Mouse (Mus musculus) T-helper 1 cell (primary cell): Measurements from ENCODE around the gene Ufc1.

Source experiments
- in situ Hi-C: fragments of 300-600 bp; cut with MboI, MseI; formaldehyde crosslinking; loops from one replicate; pipeline ENCODE4 v1.15.1; 2025; ENCODE audit warnings: high pct_unique_total_duplicates

Gene Ufc1

DNA sequence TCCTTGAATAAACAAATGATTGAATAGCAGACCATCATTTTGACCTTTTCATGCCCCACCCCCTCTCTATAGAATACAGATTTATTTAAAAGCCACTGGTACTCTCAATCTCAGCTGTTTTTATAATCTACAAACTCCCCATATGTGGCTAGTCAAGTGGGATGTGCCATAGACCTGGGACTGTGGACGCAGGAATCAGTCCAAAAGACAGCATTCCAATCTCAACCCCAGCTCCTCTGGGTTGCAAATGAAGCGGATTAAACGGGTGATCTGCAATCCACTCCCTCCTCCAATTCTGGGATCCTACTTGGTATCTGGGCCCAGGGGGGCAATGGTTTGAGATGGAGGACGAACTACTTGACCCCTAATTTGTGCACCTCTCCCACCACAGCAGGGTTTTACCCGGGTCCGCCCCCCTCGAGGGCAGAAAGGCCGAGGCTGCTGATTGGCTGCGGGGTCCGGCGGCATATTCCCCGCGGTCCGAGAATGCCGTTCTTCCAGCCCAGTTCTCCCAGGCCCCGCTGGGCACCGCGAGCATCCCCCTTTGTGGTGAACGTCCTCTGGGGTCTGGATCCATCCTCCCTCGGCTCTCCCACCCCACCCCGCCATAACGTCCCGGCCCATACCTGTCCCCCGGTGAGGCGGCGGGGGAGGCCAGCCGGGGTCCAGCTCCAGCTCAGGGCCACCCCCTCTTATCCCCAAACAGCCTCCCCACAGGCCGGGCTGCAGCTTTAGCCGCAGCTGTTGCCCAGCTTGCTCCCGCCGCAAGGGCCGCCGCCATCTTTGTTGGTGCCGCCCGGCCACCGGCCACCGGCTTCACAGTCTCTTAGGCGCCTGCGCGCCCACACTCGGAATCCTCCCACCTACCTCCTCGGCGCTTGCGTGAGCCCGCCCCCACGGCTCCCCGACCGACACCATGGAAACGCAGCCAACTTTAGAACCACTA, 7.4 kb downstream of the Ufc1 start, which contains the start of gene Usp21:
Gene Usp21, minus strand, starts transcription at position 856 of the 946 bp plus-strand sequence.
- in situ Hi-C loops, result loop anchor here (10.0 kb wide), 1 partner anchor 857 kb away; the partner anchor contains the start of gene Dcaf8

DNA sequence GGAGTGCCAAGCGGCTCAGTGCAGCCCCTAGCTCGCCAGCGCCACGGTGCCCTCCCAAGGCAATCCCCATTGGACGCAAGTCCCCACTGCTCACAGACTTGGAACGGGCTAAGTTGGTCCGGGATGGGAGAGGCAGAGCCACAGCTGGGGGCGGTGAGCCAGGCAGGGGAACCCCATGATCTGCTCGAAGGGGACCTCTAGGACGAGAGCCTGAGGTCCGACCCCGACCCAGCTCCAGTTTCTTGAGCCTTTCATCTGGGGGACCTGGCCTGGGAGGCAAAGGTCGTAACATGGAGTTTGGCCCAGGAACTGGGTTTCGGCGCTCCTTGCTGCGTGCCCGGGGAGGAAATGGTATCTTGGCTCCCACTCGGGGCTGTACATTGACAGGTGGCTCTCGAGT, 8.3 kb downstream of the Ufc1 start:
- in situ Hi-C loops, result loop anchor here (10.0 kb wide), 1 partner anchor 858 kb away; the partner anchor contains the start of gene Dcaf8

GRCm38 (mm10) chr1:171285096-171285892, 9.5 kb downstream of the Ufc1 start:
- in situ Hi-C loops, result loop anchor here (10.0 kb wide), 1 partner anchor 860 kb away; the partner anchor contains the start of gene Dcaf8

DNA sequence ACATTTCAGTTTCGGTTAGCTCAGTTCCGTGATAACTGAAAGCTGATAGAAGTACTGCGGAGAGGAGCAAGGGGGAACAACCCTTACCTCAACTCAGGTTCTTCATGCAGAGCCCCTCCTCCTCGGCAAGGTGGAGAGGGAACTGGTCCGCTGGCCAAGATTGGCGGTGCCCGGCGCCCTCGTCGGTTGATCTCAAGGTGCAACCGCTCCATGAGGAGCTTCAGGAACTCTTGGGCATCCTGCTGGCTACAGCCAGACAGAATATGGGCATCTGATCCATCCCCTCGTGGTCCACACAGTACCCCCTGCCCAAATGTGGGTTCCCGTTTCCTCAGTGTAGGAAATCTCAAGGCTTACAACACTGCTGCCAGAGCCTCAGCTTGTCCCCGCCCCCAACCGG, 10.3 kb downstream of the Ufc1 start:
- in situ Hi-C loops, result loop anchor here (10.0 kb wide), 1 partner anchor 860 kb away; the partner anchor contains the start of gene Dcaf8

DNA sequence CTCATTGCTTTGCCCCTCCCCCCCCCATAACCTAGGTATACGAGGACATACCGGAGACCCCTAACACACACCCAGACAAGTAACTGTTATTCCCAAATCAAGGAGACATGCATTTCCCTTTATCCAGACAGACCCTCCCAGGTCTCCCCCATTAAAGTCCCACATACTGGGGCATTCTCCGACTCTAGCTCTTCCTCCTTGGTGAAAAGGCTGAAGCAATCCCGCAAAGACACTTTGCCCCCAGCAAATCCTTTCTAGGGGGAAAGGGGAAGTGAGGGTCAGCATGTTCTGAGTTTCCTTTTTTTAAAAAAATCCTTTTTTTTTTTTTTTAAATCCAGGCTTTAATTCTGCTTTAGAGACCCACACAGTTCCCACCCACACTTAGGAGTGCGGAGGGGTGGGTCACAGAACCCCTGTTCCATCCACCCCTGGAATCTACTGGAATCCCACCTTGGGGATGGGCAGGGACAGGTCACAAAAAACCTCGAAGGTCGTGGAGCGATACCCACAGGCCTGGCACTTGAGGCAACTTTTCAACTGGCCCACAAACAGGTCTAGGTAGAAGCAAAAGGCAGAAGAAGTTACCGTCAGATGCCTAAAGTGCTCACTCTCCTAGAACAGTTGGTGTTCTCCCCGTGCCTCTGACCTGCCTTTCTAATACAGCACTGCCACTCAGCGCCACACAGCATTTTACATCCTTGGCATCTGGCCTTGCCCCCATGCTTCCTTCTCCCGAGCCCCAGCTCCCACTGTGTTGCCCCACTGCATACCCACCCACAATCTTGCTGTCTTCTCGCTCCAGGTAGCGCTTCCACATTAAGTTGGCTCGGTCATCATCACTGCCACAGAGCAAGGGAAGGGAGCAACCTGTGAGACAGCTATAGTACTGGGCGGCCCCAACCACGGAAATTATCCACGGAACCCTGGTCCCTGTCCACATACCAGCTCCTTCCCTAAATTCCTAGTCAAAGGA, 11.3 kb downstream of the Ufc1 start:
- in situ Hi-C loops, result loop anchor here (10.0 kb wide), 1 partner anchor 861 kb away; the partner anchor contains the start of gene Dcaf8

DNA sequence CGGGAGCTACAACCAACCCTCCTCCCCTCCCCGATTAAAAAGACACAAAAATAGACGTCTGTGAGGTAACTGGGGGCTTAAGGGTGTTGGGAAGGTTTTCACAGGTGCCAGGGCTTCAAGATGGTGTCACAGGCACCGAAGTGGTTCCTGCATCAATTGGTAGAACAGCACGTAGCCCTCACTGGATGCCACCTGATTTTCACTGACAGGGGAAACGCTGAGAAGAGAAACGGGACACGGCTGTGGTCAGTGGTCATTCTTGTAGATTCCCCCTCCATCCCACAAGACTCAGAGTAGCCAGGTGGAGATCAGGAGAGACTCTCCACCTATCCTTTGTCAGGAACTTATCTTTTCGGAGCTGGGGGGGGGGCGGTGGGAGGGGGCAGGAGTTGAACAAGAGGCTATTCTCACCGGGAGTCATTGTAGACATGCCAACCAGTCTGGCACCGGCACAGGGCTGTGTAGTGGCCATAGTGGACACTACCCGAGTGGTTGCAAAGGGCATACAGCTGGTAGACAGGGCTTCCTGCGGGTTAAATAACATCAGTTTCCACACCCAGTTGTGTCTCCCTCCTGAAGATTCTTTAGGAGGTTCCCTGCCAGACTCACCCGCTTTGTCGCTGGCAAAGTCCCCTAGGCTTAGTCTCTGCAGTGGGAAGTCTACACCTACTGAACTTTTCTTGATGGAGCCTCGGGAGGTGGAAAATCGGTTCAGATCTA, 12.6 kb downstream of the Ufc1 start:
- in situ Hi-C loops, result loop anchor here (10.0 kb wide), 1 partner anchor 863 kb away; the partner anchor contains the start of gene Dcaf8

DNA sequence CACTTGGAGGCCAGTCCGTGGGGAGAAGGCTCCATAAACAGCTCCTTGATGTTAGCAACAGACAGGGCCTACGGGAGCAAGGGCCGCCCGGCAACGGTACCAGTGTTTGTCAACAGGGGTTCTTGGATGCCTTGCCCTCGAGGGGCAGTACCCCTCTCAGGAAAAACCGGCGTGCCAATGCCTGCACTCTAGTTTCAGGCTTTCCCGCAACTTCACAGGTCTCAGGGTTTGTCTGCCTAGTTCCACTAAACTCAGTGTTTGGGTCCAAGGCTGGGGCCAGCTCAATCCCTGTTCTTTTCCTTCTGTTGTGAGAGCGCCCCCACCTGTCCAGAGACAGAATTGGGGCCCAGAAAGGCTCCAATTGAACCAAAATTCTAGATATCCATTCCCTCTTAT, 13.3 kb downstream of the Ufc1 start:
- in situ Hi-C loops, result loop anchor here (10.0 kb wide), 1 partner anchor 863 kb away; the partner anchor contains the start of gene Dcaf8

- in situ Hi-C loops, result loop anchor here (10.0 kb wide), 1 partner anchor 864 kb away; the partner anchor contains the start of gene Dcaf8
These were observed 13.8 kb downstream of the Ufc1 start, which contains the start of gene Ppox for GRCm38 (mm10) chr1:171280916-171281527. TSS of gene Ppox (minus strand) at chr1:171281186.

DNA sequence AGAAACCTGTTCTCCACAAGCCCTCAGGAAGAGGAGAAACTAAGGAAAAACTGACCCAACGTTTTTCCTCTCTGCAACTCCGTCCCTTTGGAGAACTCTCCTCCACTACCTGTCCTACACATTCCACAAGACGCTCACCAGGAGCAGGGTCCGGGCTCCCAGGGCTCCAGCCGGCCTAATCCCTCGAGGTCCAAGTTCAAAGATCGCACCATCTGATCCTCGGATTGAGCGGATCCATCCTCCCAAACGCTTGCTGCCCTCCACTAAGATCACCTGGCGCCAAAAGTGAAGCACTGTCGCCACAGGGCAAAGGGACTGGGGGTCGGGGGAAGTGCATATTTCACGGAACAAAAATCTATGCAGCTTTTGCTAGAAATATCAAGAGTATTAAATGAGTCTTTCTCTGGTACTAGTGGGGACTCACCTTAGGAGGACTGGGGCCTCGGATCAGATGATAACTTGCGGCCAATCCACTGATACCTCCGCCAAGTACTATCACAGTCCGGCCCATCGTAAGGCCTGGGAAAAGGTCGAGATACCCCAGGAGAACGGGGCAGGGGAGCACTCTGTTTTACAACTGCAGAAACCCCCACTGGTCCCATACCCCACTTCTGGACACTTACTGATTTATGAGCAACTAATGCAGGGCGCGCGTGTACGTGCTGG, 14.4 kb downstream of the Ufc1 start:
- in situ Hi-C loops, result loop anchor here (10.0 kb wide), 1 partner anchor 864 kb away; the partner anchor contains the start of gene Dcaf8

DNA sequence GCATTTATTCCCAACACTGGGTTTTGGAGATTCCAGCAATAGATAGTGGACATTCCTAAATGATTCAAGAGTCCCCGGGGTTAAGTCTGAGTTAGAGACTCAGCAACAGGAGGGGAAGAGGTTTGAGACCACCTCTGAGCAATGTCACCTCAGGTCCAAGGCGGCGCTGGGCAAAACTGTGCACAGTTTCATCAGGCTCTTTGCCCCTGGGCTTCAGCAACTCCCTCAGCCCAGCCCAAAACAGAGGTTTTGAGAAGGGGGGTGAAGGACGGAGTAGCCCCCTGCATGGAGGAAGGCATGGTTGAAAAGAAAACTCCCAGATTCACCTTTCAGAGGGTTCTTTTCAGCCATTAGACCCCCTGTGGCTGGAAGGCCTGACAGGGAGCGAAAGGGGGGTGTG, 15.1 kb downstream of the Ufc1 start:
- in situ Hi-C loops, result loop anchor here (10.0 kb wide), 1 partner anchor 865 kb away; the partner anchor contains the start of gene Dcaf8

DNA sequence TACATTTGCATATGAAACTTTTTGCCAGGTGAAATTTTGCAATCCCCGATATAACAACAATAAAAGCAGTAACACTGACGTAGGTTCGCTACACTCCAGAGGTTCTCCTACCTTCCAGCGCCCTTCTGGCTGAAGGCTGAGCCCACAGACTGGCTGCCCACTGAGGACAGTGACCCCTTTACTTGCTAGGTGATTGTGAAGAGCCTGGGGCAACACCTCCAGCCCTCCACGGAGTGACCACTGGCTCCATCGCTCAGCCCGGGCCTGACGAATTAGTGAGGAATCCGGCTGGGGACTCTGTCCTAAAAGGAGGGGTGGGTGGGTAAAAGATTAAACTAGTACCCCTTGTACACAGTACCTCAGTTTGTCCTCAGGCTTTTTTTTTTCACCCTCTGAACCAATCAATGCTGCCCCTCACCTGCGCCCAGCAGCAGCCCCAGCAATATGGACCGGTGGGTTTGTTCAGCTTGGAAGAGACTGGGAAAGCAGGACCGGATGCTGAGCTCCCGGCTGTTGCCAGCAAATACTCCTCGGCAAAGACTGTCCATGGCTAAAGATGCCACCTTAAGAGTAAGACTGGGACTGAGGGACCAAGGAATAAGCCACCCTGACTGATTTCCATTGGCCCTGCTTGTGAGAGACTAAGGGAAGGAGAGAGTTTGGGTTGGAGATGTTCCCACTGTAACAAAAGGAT, 15.7 kb downstream of the Ufc1 start:
- in situ Hi-C loops, result no loop called here

DNA sequence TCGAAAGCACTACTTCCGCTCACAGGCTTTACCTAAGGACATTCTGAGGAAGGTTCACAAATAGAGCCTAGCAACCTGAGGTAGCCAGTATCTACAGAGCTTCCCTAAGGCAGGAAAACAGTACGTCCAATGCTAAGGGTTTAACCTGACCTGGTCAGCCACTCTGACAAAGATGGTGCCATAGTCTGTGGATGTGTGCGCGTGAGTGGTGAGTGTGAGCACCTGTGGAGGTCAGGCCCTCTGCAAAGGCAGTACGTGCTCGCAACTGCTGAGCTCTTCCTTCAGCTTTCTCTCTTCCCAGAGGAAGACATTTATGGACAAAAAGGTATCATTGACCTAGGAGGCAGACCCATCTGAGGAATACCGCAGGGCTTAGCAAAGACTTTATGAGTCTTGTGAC, 16.4 kb downstream of the Ufc1 start:
- in situ Hi-C loops, result no loop called here

- in situ Hi-C loops, result no loop called here
These were observed 17.1 kb downstream of the Ufc1 start for GRCm38 (mm10) chr1:171277736-171278135.

DNA sequence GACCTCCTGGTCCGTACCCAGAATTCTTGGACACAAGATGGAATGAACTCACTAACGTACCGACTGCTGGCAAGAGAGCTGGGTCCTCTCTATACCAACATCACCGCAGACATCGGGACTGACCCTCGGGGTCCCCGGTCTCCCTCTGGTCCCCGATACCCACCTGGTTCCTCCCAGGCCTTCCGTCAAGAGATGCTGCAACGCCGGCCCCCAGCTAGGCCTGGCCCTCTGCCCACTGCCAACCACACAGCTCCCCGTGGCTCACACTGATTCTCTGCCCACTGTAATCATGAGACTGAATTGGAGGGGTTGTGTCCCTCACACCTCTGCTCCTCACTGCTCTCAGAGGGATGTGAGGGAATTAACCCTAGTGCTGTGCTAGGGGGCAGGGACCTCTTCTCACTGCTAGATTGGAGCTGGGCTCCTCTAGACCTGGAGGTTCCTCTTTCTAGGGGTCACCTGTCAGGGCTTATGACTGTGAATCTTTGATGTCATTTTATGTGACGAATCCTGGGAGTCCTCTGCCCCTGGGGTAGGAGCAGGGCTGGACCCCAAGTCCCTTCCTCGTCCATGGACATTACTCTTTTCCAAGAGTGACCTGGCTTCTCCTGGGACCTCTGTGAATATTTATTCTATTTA, 18.6 kb downstream of the Ufc1 start:
- in situ Hi-C loops, result no loop called here

- in situ Hi-C loops, result no loop called here
These were observed 19.6 kb downstream of the Ufc1 start for GRCm38 (mm10) chr1:171275144-171275734.

- in situ Hi-C loops, result no loop called here
These were observed 20.7 kb downstream of the Ufc1 start for GRCm38 (mm10) chr1:171274171-171274570.

- in situ Hi-C loops, result no loop called here
These were observed 22.7 kb downstream of the Ufc1 start for GRCm38 (mm10) chr1:171272086-171272485.
